Mouse (Mus musculus) left cerebral cortex, adult 8-10 months (tissue): ENCODE data around the gene Dvl2. TPM values are rescaled to one million over a fixed set of nuclear protein-coding genes. Genes with fewer than 3 reads are reported as not detected.
A peak's percentile ranks its signal among the peaks of the same experiment; 100 is the strongest.

Experiments used
- DNase-seq, 2 experiments: peaks; one replicate each; pipeline ENCODE4 v3.0.0; 2022; ENCODE audit warnings: low spot score in 2 of 2
- total RNA-seq, 4 experiments: library from RNA; stranded (reverse); gene quantifications; 2 replicates each; pipeline ENCODE4 v1.2.4; 2022

The Dvl2 gene
- total RNA-seq, 4 experiments from 2014 or later = 28.0 to 36.9 (median 32.9) TPM

DNA sequence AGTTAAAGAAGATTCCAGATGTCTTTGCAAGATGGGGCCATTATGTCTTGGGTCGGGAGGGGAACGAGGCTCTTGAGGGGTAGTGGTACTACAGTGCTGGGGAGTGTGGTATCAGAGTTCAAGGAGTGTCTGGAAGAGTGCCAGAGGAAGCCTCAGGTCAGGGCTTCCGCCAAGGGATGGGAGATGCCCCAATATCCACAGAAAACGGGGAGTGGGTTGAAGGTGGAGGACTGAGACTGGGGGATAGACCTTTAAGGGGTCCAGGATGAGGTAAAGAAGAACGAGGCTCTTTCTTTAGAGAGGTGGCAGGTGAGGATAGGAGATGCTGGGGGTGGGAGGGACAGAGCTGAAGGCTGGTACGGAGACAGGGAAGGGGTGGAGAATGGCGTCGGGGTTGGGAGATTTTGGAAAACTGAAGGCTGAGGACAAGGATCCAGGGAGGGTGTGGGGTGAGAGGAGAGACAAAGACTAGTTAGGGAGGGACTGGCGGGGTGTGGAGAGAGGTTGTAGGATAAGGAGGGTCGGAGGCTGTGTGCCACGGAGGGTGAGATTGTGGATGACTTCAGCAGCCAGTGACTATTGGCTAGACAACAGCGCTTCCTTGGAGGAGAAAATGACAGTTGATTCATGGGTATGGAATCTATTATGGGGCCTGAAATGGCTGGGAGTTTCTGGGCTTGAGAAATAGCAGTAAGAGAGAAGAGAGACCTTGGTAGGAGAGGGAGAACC is 28.2 kb downstream of the Dvl2 start:
- no peak for DNase-seq

GRCm38 (mm10) chr11:70029130-70029801 is 28.9 kb downstream of the Dvl2 start:
- peak; percentile 57 to 96 for DNase-seq

GRCm38 (mm10) chr11:70029829-70030550 is 29.6 kb downstream of the Dvl2 start:
- no peak for DNase-seq

- DNase-seq = no peak
Measured at GRCm38 (mm10) chr11:70030651-70031320, 30.4 kb downstream of the Dvl2 start.

DNA sequence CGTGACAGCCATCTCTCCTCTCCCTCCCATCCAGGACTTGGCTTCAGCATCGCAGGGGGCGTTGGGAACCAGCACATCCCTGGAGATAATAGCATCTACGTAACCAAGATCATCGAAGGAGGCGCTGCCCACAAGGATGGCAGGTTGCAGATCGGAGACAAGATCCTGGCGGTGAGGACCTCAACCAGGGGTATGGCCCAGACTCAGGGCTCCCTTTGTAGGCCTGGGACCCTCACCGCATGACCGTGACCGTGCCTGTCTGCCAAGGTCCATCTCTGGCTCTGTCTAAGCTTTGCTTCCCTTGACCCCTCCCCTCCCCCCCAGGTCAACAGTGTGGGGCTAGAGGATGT is 30.9 kb downstream of the Dvl2 start:
- no peak for DNase-seq

- DNase-seq = no peak
Measured at GRCm38 (mm10) chr11:70038174-70038573, 37.8 kb downstream of the Dvl2 start.

GRCm38 (mm10) chr11:70039631-70040030 is 39.2 kb downstream of the Dvl2 start:
- no peak for DNase-seq

GRCm38 (mm10) chr11:70040184-70040583 is 39.8 kb downstream of the Dvl2 start:
- DNase-seq = no peak

GRCm38 (mm10) chr11:70042309-70043085 is 42.1 kb downstream of the Dvl2 start:
- no peak for DNase-seq

- DNase-seq = no peak
Measured at GRCm38 (mm10) chr11:70043665-70044064, 43.3 kb downstream of the Dvl2 start.

- no peak for DNase-seq
Measured at GRCm38 (mm10) chr11:70045435-70045834, 45.0 kb downstream of the Dvl2 start.

DNA sequence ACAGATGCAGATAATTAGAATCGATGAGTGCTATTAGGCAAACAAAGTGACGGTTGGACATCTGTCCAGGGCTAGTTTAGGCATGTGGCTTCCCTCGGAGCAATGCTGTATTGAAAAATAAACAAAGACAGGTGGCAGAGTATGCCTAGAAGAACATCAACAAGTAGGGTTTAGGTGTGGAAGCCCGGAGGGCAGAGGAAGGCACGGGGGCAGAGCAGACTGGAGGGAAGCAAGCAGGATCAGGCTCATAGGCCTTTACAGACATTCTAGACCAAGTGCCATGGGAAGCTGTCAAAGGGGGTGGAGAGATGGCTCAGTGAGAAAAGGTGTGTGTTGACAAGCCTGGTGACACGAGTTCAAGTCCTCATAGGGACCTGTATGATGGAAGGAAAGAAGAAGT is 49.0 kb downstream of the Dvl2 start:
- no peak for DNase-seq

DNA sequence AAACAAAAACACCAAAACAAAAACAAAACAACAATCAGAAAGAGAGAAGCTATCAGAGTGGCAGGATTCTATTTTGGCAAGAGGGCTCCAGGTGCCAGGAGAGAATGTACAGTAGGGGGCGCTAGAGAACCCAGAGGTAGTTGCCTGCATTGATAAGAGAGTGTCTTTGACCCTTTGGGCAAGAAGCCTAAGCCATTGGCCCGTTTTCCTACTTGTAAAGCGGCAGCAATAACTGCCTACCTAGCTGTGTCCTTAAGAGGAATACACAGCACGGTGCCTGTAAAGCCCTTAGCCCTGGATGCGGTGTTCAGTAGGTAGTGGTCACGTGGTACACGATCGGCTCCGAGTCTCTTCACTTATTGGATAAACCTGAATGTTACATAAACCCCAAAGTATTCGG is 49.4 kb downstream of the Dvl2 start:
- no peak for DNase-seq

DNA sequence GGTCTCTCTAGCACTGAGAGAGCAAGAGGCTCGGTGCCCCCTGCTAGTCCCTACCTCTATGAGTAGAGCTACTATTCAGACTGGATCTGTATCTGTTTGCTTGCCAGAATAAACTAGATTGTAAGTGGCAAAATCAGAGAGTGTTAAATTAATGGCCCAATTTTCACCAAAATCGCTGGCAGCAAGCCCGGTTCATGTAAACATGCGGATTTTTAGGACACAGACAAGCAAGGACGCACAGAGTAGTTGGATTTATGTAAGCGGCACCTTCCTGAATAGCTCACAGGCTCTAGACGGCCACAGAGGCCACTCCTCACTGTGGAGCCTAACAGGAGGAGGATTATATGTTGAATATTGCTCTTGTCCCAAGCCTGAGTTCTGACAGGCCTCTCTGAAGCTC is 52.8 kb downstream of the Dvl2 start:
- no peak for DNase-seq

- no peak for DNase-seq
Measured at GRCm38 (mm10) chr11:70053898-70054570, 53.6 kb downstream of the Dvl2 start, which contains the start of gene Asgr1. Asgr1 (plus strand) TSS chr11:70054085.

GRCm38 (mm10) chr11:70055618-70056214 is 55.3 kb downstream of the Dvl2 start:
- peak in 1 of 2 experiments; percentile 54 for DNase-seq

DNA sequence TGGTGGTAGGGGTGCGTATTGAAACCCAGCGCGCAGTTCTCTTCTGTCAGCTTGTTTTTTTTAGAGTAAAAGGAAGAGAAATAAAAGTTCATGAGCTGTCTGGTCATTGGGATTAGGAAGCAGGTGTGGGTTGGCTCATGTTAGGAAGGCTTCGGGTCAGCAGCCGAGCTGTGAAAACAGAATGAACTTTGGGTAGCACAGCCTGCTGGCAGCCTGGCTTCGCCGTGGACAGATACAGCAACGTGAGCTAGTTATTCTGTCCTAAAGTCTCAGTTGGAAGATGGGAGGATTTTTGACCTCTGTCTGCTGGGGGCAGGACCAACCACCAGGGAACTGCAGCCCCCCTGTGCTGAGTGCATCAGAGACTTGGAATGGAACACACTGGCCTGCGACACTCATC is 57.4 kb downstream of the Dvl2 start:
- DNase-seq = no peak

GRCm38 (mm10) chr11:70059930-70060329 is 59.5 kb downstream of the Dvl2 start:
- no peak for DNase-seq
